Mouse (Mus musculus) erythroblast, embryonic 14.5 days (primary cell): ENCODE results near the gene Ppid.

Source experiments
- GATA1 ChIP-seq: IDR thresholded peaks from 2 replicates; pipeline ENCODE4 v1.6.1; 2012; ENCODE audit warnings: low read length, inconsistent platforms, mixed read lengths
- TAL1 ChIP-seq: IDR thresholded peaks from 3 replicates; pipeline ENCODE4 v1.6.1; 2012; ENCODE audit warnings: low read length, inconsistent platforms, mixed read lengths

GRCm38 (mm10) chr3:79577606-79578005, 13.5 kb upstream of the Ppid start:
- TF ChIP-seq GATA1 (no peak), TAL1 (no peak)
